15 mouse cellular contexts compared by ENCODE assay signal in the genomic region with DNA sequence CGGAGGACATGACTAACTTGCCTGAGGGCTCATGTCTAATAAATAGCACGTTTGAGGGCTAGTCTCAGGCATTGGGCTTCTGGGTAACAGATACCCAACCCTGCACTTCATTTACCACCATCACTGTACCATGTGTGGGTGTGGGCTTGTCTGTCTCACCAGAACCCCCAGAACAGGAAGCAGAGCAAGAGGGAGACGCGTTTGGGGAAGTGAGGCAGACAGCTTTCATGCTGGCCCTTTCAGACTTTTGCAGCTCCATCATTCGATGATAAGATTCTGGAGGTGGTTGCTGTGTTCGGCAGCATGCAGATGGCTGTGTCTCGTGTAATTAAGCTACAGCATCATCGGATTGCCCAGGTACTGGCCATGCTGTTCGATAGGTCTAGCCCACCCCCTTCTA.
A peak's percentile ranks its signal among the peaks of the same experiment; 100 is the strongest.
DNase-seq lines count a peak whose midpoint lies in the region.
"Had no signal": no experiment of that assay in that cellular context is flagged by ENCODE, and none has a peak within 500 bp of the region (broad histone marks: within the 10 kb centered on the region; RNA-seq: fewer than 3 reads in every experiment).

No protein-coding gene starts in this region.

- no peaks in the 10 kb centered on the region for H3K27me3 ChIP-seq in splenic B cell, adult 2 months (ENCODE audit: control insufficient read depth, insufficient read depth, low read length, poor library complexity, severe bottlenecking)
- H3K27me3 ChIP-seq: embryonic facial prominence, embryonic 15.5 days; forebrain, embryonic 13.5 days; heart, embryonic 12.5 days; hindbrain, embryonic 12.5 days; lung, embryonic 15.5 days had no signal

- H3K36me3 ChIP-seq in splenic B cell, adult 2 months (ENCODE audit: control insufficient read depth, insufficient read depth, low read length, poor library complexity, severe bottlenecking) = peaks cover 38% of the 10 kb centered on the region

- DNase-seq in right cerebral cortex, adult 18-20 months = peak; percentile 39
- DNase-seq in right cerebral cortex, postnatal 14 days = no peak
- peak; percentile 57 for DNase-seq in CD4-positive, CD25-positive, alpha-beta regulatory T cell, adult 2 months (ENCODE audit: low read depth, low spot score)
- peak; percentile 26 for DNase-seq in c-Kit-positive CD71-negative TER-119-negative erythroid progenitor cells, embryonic 14.5 days (ENCODE audit: low read depth)
- DNase-seq in splenic B cell, adult 2 months (ENCODE audit: low read depth, low spot score) = peak; percentile 53
- DNase-seq in heart, adult 9 months (ENCODE audit: low spot score in 2 of 2) = no peak
- DNase-seq in ovary, adult 18-20 months (ENCODE audit: low spot score) = no peak
- DNase-seq: kidney, adult 11 months; kidney, postnatal 4 days; right cerebral cortex, postnatal 25 days had no signal

Comparison
In these comparisons a context has a peak if more than half of its experiments do, and no peak if none do; other contexts are left out.
1. DNase-seq: peak in right cerebral cortex, adult 18-20 months (single experiment), CD4-positive, CD25-positive, alpha-beta regulatory T cell, adult 2 months (single experiment), c-Kit-positive CD71-negative TER-119-negative erythroid progenitor cells, embryonic 14.5 days (single experiment) and splenic B cell, adult 2 months (single experiment); none in right cerebral cortex, postnatal 14 days (single experiment), heart, adult 9 months (0 of 2) and ovary, adult 18-20 months (single experiment).